Mouse (Mus musculus) E14TG2a.4 (cell line): ENCODE measurements around the gene Gm9747.

Experiments used
- CTCF ChIP-seq: conservative IDR thresholded peaks from 2 replicates; pipeline ENCODE4 v1.5.1; 2014; ENCODE audit warnings: low read length
- NANOG ChIP-seq: IDR thresholded peaks from 2 replicates; pipeline ENCODE4 v1.6.1; 2014; ENCODE audit warnings: borderline replicate concordance, low read length, mixed read lengths
- POU5F1 ChIP-seq: IDR thresholded peaks from 2 replicates; pipeline ENCODE4 v1.6.1; 2014; ENCODE audit warnings: low read length, borderline replicate concordance

DNA sequence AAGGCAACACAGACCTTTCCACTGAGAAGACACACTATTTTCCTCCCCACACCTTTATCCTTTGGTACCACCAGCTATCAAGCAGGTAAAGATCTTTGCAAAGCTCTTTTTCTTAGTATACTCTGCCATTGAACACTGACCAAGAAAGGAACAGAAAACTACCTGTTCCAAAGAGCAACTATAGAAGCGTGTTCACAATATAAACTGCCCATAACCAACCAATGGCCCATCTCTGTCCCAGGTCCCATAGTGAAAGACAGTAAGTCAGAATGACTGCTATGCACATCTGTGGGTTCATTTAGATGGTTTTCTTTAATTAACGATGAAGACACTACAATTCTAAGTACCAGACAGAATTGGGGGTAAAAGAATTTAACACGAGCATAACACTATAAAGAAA lies at the start of gene Gm9747:
- TF ChIP-seq CTCF, result no peak
- TF ChIP-seq NANOG, result no peak
- TF ChIP-seq POU5F1, result no peak
